Mouse (Mus musculus) left cerebral cortex, postnatal 4 days (tissue): Measurements from ENCODE around the gene Zfp704. TPM values are rescaled to one million over a fixed set of nuclear protein-coding genes. Genes with fewer than 3 reads are reported as not detected.

Experiments used
- DNase-seq: peaks from one replicate; pipeline ENCODE4 v3.0.0-alpha.2; 2022
- intact Hi-C: fragments of 180-260 bp; cut with DNase I; formaldehyde crosslinking; loops from one replicate; pipeline ENCODE4 v1.15.1; 2025
- total RNA-seq, 2 experiments: library from RNA; stranded (reverse); gene quantifications; 2 replicates each; pipeline ENCODE4 v1.2.3; 2021

The Zfp704 gene
- 10 to 100 TPM; 90.2 to 96.4 TPM for total RNA-seq

DNA sequence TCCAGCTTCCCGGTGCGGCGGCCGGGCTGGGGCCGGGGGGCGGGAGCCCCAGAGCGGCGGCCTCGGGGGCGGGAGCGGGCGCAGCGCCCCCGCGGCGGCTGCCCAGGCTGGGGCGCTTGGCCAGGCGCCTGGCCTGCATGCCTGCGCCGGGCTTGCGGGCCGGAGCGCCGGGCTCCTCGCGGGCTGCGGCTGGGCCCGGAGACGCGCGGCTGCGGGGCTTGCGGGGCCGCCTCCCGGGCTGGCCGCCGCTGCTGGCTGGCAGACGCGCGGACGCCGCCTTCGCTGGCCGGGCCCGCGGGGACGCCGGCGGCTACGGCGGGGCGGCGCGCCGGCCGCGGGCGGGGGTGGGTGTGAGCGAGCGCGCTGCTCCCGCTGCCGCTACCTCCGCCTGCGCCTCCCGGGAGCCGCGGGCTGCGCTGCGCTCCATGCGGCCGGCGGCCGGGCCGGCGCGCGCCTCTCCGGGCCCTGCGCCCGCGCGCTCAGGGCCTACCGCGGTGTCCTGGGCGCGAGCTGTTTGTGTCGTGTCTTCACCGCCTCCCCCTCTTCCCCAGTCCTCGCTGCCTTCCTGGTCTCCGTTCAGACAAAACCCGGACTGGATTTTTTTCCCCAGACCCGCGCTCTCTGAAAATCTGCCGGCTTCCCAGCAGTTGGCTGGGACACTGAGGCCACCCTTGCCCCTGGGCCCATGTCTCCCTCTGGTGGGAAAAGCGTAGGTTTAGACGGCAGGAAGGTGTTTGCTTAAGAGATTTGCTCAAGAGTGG, at the start of gene Zfp704:
Gene Zfp704 (minus strand): TSS at position 505 of the 761 bp plus-strand sequence.
- intact Hi-C loops = loop anchor here (5.0 kb wide), 1 partner anchor 92 kb away; no protein-coding TSS in a partner anchor
- peak; percentile 91 for DNase-seq

DNA sequence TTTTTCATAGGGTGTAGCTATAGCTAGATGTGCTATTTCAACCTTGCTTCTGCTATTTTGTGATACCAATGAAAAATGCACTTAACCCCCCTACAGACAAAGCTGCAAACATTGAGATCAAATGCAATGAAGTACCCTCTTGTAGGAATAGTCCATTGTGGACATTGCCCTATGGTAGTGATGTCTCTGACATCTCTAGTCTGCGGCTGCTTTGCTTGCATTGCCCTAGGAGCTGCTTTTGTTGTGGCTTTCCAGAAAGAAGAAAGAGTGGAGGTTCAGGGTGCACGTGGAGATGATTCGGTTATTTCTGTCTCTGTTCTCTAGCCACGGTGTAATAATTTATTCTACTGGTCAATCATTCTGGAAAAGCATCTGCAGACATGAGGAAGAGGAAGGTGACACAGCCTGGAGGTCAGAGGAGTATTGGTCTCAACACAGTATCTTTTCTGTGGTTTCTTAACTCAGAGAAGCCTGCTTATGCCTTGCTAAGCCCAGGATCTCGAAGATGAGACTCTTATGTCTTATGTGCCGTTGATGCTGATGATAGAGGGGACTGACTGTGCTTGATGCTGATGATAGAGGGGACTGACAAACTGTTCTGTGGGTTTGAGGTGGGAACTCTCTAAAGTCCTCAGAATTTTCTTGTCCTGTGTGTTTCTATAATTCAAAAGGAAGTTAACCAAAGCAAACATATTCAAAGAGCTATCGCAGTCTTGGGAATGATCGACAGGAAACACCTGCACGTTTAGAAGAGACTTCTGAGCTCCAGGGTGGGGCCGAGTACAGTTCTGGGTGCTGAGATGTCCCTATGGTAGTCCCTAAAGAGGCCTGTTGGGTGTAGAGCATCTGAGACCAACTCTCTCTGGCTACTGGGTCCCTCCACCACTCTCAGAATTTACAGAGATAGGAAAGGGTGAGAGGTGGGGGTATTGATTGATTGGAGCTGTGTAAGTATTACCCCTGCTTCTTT, 23.4 kb upstream of the Zfp704 start:
- no peak for DNase-seq
- intact Hi-C loops = no loop called here

DNA sequence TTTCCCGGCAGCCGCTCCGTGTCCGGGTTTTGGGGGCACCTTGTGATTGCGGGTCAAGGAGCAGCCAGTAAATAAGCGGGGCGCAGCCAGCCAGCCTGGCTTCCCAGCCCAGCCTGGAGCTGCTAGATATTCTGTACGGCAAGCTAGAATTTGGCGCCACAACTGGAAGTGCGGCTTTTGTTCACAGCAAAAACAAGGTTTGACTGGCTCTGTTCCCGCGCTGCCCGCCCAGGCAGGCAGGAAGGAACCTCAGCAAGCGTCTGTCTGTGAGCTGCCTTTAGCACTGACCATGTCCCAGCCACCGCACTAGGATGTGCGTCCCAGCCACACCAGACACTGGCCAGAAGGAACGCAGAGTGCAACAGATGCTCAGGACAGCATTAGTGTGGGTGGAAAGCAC, 20.1 kb upstream of the Zfp704 start:
- intact Hi-C loops = no loop called here

DNA sequence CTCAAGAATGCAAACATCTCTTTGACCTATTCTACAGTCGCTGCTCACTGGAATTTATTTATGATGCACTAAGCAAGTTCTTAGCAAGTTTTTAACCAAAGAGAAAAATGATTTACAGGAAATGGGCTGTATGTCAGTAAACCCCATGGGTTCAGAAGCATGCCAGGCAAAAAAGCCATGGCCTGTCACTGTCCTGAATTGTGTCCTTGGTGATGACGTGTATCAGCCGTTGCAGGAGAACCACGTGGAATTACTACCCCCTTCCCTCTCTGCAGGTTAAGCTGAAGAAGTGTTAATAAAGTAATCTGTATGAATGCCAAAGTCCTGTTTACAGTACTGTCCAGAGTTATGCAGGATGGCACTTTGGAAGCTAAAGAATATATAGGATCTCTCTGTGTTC, 18.2 kb upstream of the Zfp704 start:
- intact Hi-C loops = no loop called here
- DNase-seq = no peak

More for the DNA sequence above, 20.1 kb upstream of the Zfp704 start:
- DNase-seq = peak; percentile 59

DNA sequence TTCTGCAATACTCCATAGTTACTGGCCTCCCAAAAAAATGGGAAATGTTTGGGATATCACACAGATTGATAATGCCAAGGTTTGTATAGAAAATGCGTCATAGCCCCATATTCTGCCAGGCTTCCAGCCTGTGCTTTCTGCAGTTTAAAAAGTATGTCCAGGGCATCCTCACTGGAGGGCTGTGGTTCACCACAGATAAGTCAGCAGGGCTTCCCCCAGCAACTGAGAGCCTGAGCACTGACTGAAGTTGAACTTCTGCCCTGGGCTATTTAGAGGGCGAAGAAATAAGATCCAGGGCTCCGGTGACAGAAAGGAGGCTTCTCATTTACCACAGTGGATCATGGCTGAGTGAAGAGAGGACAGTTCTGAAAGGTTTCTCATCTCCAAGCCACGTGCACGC, 16.3 kb upstream of the Zfp704 start:
- DNase-seq = no peak
- intact Hi-C loops = no loop called here

DNA sequence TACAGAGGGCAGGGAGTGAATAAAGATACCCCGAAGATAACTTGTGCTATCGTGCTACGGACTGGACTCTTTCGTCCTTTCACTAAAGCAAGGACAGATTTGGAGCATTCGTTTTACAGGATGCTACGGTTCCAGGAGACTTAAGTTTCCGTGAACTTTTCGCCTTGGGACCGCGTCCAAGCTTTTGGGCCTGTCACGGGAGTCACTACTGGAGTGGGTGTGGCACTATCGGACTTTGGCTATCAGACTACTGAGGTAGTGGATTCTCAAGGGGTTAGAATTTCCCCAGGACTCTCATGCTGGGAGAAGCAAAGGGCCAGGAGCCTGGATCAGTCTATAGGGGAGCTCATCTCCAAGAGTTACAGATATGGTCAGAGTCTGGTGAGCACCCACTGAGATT, 10.7 kb upstream of the Zfp704 start:
- intact Hi-C loops = no loop called here
- DNase-seq = no peak

DNA sequence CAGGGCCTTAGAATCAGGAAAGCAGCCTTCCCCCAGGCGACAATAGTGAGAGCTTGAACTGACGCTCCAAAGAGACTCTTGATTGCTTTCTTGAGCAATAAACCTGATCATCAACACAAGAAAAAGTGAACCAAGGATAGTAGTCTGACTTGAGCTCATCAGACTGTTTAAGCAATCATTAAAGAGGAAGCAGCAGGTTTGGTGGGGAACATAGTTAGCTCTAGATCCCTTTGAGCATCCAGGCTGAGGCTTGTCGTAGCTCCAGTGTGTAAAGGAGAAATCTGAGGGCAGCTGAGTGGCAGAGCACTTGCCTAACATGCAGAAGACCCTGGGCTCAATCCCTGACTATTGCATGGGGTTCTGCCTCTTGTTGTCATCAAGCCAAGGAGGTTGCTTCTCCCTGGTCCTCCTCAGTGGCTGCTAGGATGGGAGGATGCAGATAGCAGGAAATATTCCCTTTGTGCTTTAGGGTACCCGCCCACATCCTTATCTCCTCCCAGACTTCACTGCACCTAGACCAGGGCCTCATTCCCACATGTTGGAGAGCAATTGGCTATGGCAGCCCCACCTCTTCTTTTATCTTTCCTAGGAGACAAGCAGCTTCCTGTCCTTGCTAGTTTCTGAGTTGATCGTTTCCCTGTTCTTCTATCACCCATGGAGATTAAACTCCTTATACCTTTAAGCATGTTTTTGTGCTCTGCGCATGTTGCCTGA, 9.8 kb upstream of the Zfp704 start:
- intact Hi-C loops = no loop called here
- no peak for DNase-seq

DNA sequence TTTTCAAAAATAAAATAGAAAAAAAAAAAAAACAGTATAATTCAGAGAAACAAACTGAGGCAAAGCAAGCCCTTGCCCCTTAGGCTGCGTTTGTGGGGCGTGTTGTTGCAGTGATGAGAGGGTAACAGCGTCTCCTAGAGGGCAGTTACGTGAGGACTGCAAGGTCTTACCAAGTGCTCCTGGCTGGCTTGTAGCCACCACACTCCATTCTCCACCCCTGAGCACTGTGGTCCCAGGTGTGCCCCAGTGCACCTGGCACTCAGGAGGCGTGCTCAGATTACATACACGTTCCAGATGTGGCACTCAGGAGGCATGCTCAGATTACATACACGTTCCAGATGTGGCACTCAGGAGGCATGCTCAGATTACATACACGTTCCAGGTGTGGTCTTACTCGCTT, 7.2 kb upstream of the Zfp704 start:
- intact Hi-C loops = no loop called here
- no peak for DNase-seq

DNA sequence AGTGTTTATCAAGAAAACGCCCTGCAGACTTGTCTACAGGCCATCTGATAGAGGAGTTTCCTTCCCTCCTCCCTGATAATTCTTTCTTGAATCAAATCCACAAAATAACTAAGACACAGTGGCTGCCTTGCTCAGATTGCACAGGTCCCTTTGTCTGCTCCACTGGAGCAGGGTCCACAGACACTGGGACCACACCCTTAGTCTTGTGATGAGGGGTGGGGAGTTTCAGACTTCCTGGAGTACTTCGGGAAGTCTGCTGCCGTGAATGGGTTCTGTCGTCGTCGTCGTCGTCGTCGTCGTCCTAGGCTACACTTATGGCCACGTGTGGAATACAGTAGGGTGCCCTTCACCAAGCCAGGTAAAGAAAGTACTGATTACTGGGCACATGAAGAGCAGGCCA, 4.8 kb upstream of the Zfp704 start:
- intact Hi-C loops = no loop called here
- DNase-seq = no peak

DNA sequence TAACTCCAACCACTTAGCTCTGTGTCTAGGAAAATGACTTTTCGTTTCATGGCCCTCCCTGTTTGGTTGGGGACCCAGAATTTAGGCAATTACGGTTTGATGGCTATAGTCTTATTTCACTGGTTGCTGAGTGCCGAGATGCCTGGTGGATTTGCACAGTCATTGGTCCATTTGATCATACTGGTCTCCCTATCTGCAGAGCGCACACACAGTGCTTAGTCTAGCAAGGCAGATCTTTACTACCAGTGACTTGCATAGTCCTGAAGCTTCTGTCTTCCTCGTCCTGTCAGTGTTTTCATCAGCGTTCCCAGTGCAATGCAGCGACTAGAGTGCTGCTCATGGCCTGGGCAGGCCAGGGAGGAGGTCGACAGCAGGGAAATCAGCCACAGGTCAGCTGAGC, 4.1 kb upstream of the Zfp704 start:
- intact Hi-C loops = no loop called here
- no peak for DNase-seq

DNA sequence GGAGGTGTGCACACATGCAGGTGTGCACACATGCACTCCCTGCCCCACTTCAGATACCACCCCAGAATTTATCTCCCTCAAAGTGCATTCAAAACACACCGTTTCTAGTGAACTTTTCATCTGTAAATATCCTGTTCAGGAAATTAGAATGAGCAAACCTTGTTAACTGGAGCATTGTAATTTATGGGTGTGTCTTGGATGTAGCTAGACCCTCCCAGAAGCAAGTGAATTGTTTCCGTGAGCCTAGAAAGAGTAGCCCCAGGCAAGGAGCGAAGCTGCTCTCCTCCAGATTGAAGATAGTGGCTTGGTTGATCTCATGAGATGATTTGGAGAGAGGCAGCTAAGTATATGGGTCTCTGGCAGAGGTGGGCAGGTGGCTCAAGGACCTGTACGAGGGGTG, 1.3 kb upstream of the Zfp704 start:
- intact Hi-C loops = no loop called here
- DNase-seq = no peak

DNA sequence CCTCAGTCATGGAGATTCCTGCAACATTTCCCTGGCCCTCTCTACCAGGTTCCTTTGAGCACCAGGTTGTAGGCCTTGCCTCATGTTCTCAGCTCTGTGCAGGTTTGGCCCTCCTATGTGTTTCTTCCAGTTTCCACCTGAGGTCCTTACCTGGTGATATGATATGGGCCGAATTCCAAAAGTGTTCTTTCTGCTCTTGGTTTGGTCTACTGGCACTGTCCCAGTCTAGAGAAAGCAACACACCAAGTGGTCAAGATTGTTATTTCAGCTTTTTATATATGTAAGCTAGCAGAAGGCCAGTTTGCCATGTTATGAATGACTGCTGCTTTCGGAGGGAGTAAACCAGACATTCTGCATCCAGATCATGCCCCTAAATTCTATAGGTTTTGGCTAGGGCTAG, 541 bp upstream of the Zfp704 start:
- intact Hi-C loops = no loop called here

DNA sequence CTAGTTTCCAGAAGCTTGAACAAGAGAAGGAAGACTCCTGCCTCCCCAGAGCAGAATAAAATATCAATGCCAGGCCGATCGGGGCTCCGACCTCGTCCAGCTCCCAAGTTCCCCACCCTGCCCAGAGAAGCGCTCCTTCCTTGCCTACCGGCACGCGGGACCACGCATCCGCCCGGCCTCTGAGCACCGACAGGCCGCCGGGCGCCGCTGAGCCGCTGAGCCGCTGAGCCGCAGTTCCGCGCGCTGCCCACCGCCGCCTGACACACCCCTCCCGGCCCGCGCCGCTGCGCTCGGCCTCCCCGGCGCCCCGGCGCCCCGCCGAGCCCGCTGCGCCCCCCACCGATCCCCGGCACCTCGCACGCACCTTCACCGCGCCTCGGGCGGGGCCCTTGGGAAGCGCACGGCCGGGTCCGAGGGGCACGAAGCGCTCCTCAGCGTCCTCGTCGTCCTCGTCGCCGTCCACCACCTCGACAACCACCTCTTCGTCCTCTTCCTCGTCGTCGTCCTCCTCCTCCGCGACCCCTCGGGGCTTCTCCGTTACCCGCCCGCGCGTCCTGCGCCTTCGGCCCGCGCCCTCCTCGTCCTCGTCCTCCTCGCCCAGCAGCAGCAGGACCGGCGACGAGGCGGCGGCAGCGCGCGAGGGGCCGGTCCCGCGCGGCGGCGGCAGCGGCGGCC, 842 bp downstream of the Zfp704 start:
- intact Hi-C loops = loop anchor here (5.0 kb wide), 1 partner anchor 92 kb away; no protein-coding TSS in a partner anchor
- DNase-seq = peak; percentile 41

More for the DNA sequence above, 541 bp upstream of the Zfp704 start:
- DNase-seq = no peak

DNA sequence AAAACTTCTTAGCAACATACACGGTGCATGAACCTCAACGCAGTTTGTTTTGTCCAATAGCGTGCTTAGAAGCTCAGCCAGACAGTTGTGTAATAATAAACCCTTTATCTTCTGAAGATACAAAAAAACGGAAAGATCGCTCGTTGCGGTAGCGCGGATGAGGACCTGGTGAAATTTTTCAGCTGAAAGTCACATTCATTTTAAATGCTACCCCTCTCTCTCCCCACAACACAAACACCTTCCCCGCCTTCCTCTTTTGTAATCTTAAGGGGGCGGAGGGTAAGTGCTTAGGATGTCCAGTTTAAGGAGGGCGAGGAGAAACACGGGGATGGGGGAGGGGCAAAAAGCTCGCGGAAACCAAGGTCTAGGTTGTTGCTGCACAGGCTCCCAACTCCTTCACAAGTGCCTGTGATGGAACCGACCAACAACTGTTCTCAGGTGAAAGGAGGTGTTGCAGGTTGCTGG, 1.4 kb downstream of the Zfp704 start:
- intact Hi-C loops = loop anchor here (5.0 kb wide), 1 partner anchor 91 kb away; no protein-coding TSS in a partner anchor

DNA sequence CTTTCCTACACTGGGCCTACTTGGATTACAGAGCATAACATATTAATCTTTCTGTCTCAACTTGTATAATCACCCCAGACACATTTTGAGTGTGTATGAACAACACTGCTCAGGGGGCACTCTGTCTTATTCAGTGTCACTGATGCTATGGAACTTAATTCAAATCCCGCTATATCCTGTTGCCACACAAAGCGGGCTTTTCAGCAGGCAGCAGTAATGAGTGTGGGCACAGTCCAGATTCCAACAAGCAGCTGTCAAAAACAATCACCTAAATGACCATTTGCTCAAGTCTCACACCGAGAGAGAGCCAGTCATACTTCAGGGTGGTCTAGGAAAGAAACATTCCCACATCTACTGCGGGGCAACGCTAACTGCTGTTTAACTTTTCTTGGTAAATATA, 2.2 kb downstream of the Zfp704 start:
- DNase-seq = no peak
- intact Hi-C loops = loop anchor here (5.0 kb wide), 1 partner anchor 90 kb away; no protein-coding TSS in a partner anchor

More for the DNA sequence above, 1.4 kb downstream of the Zfp704 start:
- DNase-seq = peak; percentile 52

DNA sequence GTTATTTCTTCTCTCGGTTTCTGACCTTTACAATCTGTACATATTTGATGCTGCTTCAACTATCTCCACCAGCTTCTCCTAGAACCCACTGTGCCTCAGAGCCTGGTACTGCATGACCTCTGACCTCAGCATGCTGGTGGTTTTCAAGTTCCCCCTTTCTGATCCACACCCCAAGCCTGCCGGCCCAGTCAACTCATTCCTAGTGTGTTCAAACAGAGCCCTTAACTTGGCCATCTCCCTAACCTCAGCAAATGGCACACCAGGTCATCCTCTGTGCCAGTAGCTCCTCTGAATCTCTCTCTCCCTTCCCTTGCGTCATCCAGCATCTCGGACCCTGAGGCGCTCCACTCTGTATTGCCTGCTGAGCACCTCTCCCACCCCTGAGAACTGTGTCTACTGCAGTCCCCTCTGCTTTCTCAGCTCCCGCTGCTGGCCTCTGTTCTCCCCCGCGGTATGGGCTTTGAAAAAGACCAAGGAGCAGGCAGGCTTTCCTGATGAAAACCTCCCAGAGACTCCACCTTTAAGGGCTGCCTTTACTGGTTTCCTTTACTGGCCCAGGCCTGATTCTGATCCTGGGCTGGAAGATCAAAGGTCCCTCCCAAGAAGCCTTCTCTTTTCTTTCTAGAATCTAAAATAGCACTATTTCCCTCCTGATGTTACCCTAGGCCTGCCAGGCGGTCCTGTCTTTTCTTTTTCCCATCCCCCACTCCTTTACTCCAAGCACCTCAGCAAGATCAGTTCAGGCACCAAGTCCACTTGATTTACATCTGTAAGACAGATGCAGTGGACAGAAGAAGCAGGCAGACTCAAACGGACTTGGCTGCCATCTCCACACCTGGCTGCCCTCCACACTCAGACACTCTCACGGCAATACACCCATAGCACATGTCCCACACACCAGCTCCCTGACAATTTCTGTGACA, 3.8 kb downstream of the Zfp704 start:
- intact Hi-C loops = loop anchor here (5.0 kb wide), 1 partner anchor 89 kb away; no protein-coding TSS in a partner anchor
- no peak for DNase-seq

DNA sequence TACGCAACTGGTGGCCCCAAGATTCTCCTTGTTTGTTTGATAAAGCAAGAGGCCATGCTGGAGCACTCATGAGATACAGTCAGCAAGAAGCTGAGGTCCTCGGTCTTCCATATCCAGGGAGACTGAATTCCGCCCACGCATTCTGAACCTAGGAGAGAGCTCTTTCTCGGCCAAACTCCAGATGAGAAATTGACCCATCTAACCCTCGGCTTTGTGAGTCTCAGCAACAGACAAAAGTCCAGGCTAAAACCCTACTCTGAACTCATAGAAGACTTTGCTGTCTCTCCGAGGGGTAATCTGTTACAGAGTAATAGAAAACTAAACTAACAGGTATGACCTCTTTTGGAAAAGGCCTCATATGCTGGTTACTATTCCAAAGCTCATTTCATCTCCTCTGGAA, 4.9 kb downstream of the Zfp704 start:
- no peak for DNase-seq
- intact Hi-C loops = loop anchor here (5.0 kb wide), 1 partner anchor 88 kb away; no protein-coding TSS in a partner anchor

DNA sequence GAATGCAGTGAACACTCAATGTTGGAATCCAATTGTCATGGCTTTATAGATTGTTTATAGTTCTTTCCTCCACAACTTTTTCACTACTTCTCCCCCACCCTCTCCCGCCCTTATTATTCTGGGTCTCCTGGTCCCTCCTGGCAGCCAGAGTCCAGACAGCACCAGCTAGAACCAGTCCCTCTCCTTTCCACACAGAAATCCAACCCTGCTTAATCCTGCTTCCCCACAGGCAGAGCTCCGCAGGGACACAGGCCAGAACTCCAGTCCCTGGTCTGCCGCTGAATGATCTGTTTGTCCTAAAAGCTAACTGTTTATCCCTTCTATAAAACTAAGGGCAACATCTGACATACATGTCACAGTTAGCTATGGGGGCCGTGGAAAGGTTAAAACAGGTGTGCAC, 6.0 kb downstream of the Zfp704 start:
- intact Hi-C loops = no loop called here
- DNase-seq = no peak

DNA sequence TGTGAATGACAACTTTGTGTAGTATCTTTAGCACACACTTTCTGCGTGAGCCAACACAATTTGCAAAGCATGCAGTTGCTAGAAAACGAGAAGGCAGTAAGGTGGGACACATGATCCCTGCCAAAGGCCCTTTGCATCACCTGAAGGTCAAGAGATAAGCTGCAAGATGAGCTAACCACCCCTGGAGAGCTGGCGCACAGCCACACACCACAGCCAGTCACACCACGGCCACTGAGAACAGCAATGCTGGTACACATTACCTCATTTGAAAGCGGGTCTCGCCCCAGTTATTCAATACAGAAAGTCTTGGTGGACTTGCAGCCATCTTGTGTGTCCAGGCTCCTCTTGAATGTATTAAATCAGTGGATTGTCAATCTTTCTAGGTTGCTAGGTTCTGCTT, 9.3 kb downstream of the Zfp704 start:
- DNase-seq = no peak
- intact Hi-C loops = no loop called here
